Mouse (Mus musculus) midbrain, postnatal 0 days (tissue): ENCODE measurements at regions not wholly inside any gene's neighbourhood (a gene's known extent, or its start where the extent isn't known, plus 50 kb on each side); places are given as distances from the start of the nearest gene placed in this dataset.

Source experiments
- ATAC-seq: fragments of 200-750 bp; cut with Nextera tagmentation; 2 replicates; pipeline ENCODE4 v1.8.0; 2017; ENCODE audit warnings: moderate number of reproducible peaks, mild to moderate bottlenecking, moderate TSS enrichment, moderate library complexity; ENCODE audit not compliant: low FRiP score
- DNase-seq: peaks from one replicate; pipeline ENCODE4 v3.0.0-alpha.2; 2015; ENCODE audit warnings: low spot score
- H3K27ac ChIP-seq: fragments of 300-500 bp; sonication (generic); 2 replicates; pipeline ENCODE4 v1.5.1; 2014; ENCODE audit warnings: low read depth, mild to moderate bottlenecking, low read length, mixed read lengths
- H3K27me3 ChIP-seq: fragments of 300-500 bp; sonication (generic); 2 replicates; pipeline ENCODE4 v1.6.1; 2014; ENCODE audit warnings: low read length, control low read depth, mixed read lengths; ENCODE audit not compliant: insufficient read depth
- H3K36me3 ChIP-seq: fragments of 300-500 bp; sonication (generic); 2 replicates; pipeline ENCODE4 v1.6.1; 2014; ENCODE audit warnings: low read length, control low read depth, mixed read lengths; ENCODE audit not compliant: insufficient read depth
- H3K4me1 ChIP-seq: fragments of 300-500 bp; sonication (generic); 2 replicates; pipeline ENCODE4 v1.6.1; 2014; ENCODE audit warnings: mild to moderate bottlenecking, control low read depth, antibody characterized with exemption, low read length, mixed read lengths; ENCODE audit not compliant: insufficient read depth
- H3K4me2 ChIP-seq: fragments of 300-500 bp; sonication (generic); 2 replicates; pipeline ENCODE4 v1.6.1; 2014; ENCODE audit warnings: low read depth, mild to moderate bottlenecking, low read length, mixed read lengths; ENCODE audit not compliant: poor library complexity, severe bottlenecking
- H3K4me3 ChIP-seq: fragments of 300-500 bp; sonication (generic); 2 replicates; pipeline ENCODE4 v1.5.1; 2014; ENCODE audit warnings: low read depth, mild to moderate bottlenecking, low read length, moderate library complexity
- H3K9ac ChIP-seq: fragments of 300-500 bp; sonication (generic); replicated peaks from 2 replicates; pipeline ENCODE4 v1.6.1; 2014; ENCODE audit warnings: mild to moderate bottlenecking, low read length, moderate library complexity, mixed read lengths; ENCODE audit not compliant: poor library complexity, severe bottlenecking
- H3K9me3 ChIP-seq: fragments of 300-500 bp; sonication (generic); 2 replicates; pipeline ENCODE4 v1.6.1; 2016; ENCODE audit warnings: low read length, control low read depth
- CTCF ChIP-seq: IDR thresholded peaks from 2 replicates; pipeline ENCODE4 v1.5.1; 2016; ENCODE audit warnings: antibody characterized with exemption, mild to moderate bottlenecking
- WGBS: fragments of 180-500 bp; shearing (Covaris S2); extraction: QIAGEN DNeasy Blood & Tissue Kit; methylation state at CpG from one replicate; pipeline ENCODE4 v1.1.7; 2014; 5-methylcytosine and 5-hydroxymethylcytosine counted together

DNA sequence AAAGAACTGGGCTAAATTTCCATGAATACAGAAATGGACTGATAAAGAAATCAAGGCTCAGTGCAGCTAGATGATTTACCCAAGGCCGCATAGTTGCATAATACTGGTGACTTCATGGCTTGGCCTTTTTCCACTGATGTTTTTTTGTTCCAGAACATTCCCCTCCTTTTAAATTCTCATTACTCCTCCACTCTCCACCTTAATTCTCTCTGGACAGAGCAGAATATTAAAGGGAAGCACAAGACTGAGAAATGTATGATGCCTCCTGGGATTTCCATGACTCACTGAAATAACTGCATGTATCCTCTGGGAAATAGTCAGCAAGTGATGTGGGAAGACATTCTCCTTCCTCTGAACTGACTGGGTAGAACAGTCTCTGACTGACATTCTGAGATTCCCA is 480.5 kb downstream of the Gsdmc2 start:
- Histone ChIP-seq H3K27ac (no peak overlapping the region), H3K27me3 (no peaks in the 10 kb centered on the region), H3K36me3 (no peaks in the 10 kb centered on the region), H3K4me2 (no peak overlapping the region), H3K9me3 (no peaks in the 10 kb centered on the region), H3K4me1 (no peaks in the 10 kb centered on the region), H3K4me3 (no peak overlapping the region), H3K9ac (no peak overlapping the region)
- 87% methylated on average over 1 of the region's 1 CpGs for WGBS
- no peak for TF ChIP-seq CTCF
- peak; percentile 3 for DNase-seq
- ATAC-seq, result no peak

DNA sequence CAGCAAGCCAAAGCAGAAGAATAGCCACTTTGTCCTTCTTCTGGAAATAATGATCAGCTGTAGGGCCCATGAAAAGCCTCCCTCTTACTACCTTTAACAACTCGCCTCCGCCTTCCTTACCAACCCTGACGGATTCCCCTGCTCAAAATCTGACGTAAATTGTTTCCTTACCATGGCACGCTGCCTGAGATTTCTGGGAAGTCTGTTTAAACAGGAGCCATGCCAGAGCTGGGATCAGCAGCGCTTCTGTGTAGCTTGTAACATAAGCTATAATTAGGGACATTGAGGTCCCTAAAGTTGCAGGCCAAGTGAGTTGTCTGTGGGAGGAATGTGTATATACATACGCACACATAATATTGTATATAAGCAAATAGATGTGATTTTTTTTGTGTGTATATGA is 484.6 kb downstream of the Gsdmc2 start:
- H3K4me3 ChIP-seq, result no peak overlapping the region
- no peak overlapping the region for H3K27ac ChIP-seq
- H3K36me3 ChIP-seq, result no peaks in the 10 kb centered on the region
- 72% methylated on average over 7 of the region's 7 CpGs for WGBS
- no peaks in the 10 kb centered on the region for H3K27me3 ChIP-seq
- no peaks in the 10 kb centered on the region for H3K4me1 ChIP-seq
- no peak for DNase-seq
- TF ChIP-seq CTCF, result no peak
- no peak overlapping the region for H3K9ac ChIP-seq
- H3K9me3 ChIP-seq, result no peaks in the 10 kb centered on the region
- H3K4me2 ChIP-seq, result no peak overlapping the region
- no peak for ATAC-seq

DNA sequence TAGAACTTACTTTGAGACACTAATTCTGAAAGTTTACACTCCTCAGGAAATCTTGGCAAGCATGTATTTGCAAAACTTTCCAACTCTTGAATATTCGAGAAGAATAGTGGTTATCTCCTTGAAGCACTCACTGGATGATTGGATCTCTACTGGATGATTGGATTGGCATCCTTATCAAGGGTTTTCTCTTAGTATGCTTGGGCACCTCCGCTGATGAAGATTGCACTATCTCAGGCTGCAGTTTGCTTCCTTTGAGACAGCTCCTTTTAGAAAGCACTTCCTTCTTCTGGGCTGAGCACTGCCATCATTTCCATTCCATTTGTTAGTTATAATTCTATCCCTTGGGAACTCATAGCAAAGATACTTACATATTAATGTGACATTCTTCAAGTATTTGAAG is 503.2 kb downstream of the Gsdmc2 start:
- no peak for DNase-seq
- no peak for ATAC-seq
- no peaks in the 10 kb centered on the region for H3K36me3 ChIP-seq
- no peak overlapping the region for H3K4me2 ChIP-seq
- no peak for TF ChIP-seq CTCF
- no peaks in the 10 kb centered on the region for H3K9me3 ChIP-seq
- no peaks in the 10 kb centered on the region for H3K4me1 ChIP-seq
- no peaks in the 10 kb centered on the region for H3K27me3 ChIP-seq
- H3K9ac ChIP-seq, result no peak overlapping the region
- H3K27ac ChIP-seq, result no peak overlapping the region
- 85% methylated on average over 2 of the region's 2 CpGs for WGBS
- H3K4me3 ChIP-seq, result no peak overlapping the region

DNA sequence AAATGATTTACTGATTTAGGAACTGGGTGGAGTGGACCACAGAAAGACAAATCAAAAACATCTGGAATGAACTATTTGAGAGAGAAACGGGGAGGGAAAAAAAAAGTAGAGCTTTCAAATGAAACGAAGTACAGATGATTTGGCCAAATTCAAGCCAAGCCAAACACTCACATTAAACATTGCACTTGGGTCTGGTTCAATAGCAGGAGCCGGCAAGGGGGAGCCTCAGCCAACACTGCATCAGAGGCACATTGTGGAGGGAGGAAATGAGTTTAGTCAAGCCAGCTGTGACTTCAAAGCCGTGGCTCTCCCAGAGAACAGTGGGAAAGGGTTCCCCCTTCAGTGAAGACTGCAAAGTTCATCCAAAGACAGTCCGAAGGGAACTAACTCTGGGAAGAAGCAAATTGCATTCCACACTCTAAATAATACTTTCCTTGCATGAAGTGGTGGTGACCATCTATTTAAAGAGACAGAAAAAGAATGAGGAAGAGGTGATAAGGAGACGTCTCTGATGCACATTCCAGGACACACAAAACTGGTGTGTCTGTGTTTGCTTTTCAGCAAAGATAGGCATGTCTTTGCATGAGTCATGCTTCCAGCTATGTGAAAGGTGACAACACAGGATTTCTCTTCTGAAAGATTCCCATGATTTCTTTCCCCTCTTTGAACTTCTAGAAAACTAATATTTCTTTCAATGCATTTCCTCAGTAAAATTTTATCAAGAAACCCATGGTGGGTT is 504.5 kb downstream of the Gsdmc2 start:
- Histone ChIP-seq H3K4me1 (no peaks in the 10 kb centered on the region), H3K36me3 (no peaks in the 10 kb centered on the region), H3K4me3 (no peak overlapping the region), H3K27ac (no peak overlapping the region), H3K9ac (no peak overlapping the region), H3K4me2 (no peak overlapping the region), H3K9me3 (no peaks in the 10 kb centered on the region), H3K27me3 (no peaks in the 10 kb centered on the region)
- DNase-seq (peak; percentile 77), ATAC-seq (peak; percentile 27; the same call in 1 of the 2 replicates)
- WGBS, result 40% methylated on average over 6 of the region's 6 CpGs
- TF ChIP-seq CTCF, result peak; percentile 52

DNA sequence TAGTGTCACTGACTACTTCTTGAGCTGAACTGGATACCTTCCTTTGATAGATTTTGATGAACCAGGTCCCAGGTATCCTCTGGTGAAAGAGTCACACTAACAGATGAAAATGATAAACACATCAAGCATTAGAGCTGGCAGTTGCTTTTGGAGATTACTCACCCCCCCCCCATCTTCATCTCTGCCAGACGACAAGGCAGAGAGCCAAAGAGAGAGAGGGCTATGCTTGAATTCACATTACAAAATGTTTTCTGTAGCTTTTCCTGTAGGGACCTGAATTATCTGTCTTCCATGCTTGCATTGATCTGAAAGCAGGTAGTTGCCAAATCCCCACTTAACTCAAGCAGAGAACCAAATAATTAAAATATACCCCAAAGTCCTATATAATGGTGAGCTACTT is 525.3 kb downstream of the Gsdmc2 start:
- Histone ChIP-seq H3K36me3 (no peaks in the 10 kb centered on the region), H3K9ac (no peak overlapping the region), H3K4me3 (no peak overlapping the region), H3K27ac (no peak overlapping the region), H3K27me3 (no peaks in the 10 kb centered on the region), H3K4me1 (no peaks in the 10 kb centered on the region), H3K9me3 (no peaks in the 10 kb centered on the region), H3K4me2 (no peak overlapping the region)
- ATAC-seq (no peak), DNase-seq (peak; percentile 41)
- no peak for TF ChIP-seq CTCF
- 15% methylated on average over 1 of the region's 1 CpGs for WGBS

DNA sequence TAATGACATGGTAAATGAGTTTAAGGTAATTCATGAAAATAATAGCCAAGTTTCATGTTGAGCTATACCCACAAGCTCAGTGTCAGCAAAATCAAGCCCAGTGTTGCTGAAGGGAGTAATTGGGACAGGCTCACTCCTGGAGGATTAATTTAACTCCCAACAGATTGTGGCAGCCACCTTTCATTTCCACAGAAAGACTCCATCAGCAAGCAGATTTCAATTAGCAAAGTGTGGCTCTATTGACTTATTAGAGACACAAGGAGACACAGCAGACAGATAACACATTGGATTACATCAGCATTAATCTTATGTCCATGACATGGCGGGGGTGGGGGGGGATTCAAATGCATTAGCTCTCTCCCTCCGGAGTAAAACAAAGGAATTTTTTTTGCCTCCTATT is 534.6 kb downstream of the Gsdmc2 start:
- WGBS, result 61% methylated on average over 2 of the region's 2 CpGs
- Histone ChIP-seq H3K4me2 (no peak overlapping the region), H3K4me3 (no peak overlapping the region), H3K4me1 (no peaks in the 10 kb centered on the region), H3K9ac (no peak overlapping the region), H3K36me3 (no peaks in the 10 kb centered on the region), H3K27ac (no peak overlapping the region), H3K27me3 (no peaks in the 10 kb centered on the region), H3K9me3 (no peaks in the 10 kb centered on the region)
- no peak for DNase-seq
- no peak for ATAC-seq
- TF ChIP-seq CTCF, result no peak
